Mouse (Mus musculus): ENCODE data around the gene Cntnap5a. TPM values are rescaled to one million over a fixed set of nuclear protein-coding genes. Genes with fewer than 3 reads are reported as not detected.

The Cntnap5a gene
- polyA plus RNA-seq, 1 experiment from 2014 or later, result 0.05 TPM

DNA sequence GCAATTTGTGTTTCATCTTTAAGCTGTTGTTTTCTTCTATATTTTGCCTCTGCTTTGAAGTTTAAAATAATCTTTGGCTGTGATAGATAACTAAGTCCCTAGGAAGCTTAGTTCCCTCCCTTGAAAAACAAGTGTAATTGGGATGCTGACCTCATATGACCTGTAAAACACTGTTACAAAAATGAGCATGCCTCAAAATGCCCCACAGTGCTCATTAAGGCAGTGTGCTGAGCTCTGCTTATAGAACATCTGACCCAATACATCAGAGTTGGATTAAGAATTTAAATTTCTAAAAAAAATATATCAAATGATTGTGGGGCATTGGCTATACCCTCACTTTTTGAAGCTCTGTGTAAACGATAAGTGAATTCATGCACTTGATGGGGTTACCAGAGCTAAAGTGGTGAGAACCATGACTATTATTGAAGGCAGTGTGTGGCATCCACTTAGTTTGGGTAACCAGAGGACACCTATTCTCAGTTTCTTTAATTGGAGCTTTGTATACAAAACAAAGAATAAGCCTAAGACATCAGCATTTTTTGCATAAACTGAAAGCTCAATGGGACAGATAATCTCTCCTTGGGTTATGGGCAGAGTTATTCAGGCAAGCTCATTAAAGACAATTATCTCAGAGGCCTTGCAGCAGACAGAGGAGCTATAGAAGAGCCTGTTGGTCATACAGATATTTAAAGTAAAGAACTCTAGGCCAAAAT is 241.6 kb downstream of the Cntnap5a start:
- Histone ChIP-seq H3K27ac (replicated peaks) (no peak overlapping the region), H3K27me3 (replicated peaks; ENCODE audit: low read depth, poor library complexity, severe bottlenecking) (no peaks in the 10 kb centered on the region), H3K4me3 (no peak overlapping the region), H3K4me1 (0 out of 2 replicates have a peak, but pooled peaks cover 3% of the 10 kb centered on the region), H3K9me3 (no peaks in the 10 kb centered on the region), H3K36me3 (replicated peaks) (no peaks in the 10 kb centered on the region)
- WGBS, result 61% methylated on average over 1 of the region's 1 CpGs
- no peak for DNase-seq (ENCODE audit: low spot score)

DNA sequence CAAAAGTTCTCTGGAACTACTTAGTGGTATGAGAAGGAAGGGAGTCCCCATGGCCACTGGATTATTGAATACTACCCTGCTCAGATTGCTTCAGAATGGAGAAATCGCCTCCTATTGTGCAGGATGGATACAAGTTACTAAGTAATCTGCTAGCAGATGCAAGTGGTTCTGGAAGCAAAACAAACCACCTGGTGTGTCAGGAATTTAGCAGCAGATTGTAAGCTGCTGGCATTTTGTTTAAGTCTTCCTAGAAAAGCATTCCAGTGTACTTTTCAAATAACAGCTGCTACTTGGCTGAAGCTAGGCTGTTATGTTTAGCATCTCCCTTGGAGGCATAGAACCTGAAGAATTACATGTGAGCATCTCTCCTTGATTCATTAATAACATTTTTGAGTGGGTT is 247.5 kb downstream of the Cntnap5a start:
- WGBS, result 20% methylated on average over 1 of the region's 1 CpGs
- Histone ChIP-seq H3K36me3 (replicated peaks) (no peaks in the 10 kb centered on the region), H3K4me1 (no peaks in the 10 kb centered on the region), H3K4me3 (no peak overlapping the region), H3K27me3 (replicated peaks; ENCODE audit: low read depth, poor library complexity, severe bottlenecking) (no peaks in the 10 kb centered on the region), H3K27ac (replicated peaks) (no peak overlapping the region), H3K9me3 (no peaks in the 10 kb centered on the region)
- no peak for DNase-seq (ENCODE audit: low spot score)

DNA sequence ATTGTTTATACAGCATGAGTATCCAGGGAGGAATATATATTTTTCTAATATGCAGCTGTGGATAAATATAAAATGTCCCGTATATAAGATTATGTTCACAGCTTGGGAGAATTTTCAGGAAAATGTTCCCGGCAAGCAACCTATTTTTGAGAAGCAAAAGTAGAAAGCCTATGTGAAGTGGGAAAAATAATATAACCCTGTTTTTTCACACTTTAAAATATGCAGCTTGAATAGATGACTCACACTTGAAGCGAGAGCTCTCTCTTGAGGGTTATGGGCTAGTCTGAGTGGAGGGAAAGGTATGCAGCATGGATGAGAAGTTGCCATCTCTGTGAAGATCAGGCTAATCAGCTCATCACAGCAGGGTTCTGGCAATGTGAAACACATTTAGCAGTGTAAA is 261.3 kb downstream of the Cntnap5a start:
- DNase-seq (ENCODE audit: low spot score), result no peak
- Histone ChIP-seq H3K27ac (replicated peaks) (no peak overlapping the region), H3K36me3 (replicated peaks) (no peaks in the 10 kb centered on the region), H3K4me3 (no peak overlapping the region), H3K9me3 (no peaks in the 10 kb centered on the region), H3K4me1 (no peaks in the 10 kb centered on the region), H3K27me3 (replicated peaks; ENCODE audit: low read depth, poor library complexity, severe bottlenecking) (no peaks in the 10 kb centered on the region)
- WGBS, result 92% methylated on average over 3 of the region's 3 CpGs

DNA sequence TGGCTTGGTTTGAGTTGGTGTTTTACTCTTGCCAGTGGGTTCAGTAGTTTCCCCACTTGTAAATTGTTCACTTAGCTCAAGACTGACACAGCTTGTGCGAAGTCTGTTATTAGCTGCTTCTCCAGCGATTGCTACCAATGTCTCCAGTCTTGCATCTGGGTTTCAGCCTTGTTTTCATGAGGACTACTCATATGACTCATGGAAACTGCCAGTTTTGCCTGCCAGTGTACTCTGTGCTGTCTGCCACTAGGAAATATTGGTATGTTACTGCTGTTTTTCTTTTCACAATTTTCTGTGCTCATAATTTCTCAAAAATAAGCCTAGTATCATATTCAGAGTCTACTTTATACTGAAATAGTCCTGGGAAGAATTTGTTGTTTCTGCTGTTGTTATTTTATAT is 272.0 kb downstream of the Cntnap5a start:
- Histone ChIP-seq H3K4me3 (no peak overlapping the region), H3K27ac (replicated peaks) (no peak overlapping the region), H3K9me3 (no peaks in the 10 kb centered on the region), H3K4me1 (no peaks in the 10 kb centered on the region), H3K27me3 (replicated peaks; ENCODE audit: low read depth, poor library complexity, severe bottlenecking) (no peaks in the 10 kb centered on the region), H3K36me3 (replicated peaks) (no peaks in the 10 kb centered on the region)
- DNase-seq (ENCODE audit: low spot score), result no peak
- 92% methylated on average over 2 of the region's 2 CpGs for WGBS

DNA sequence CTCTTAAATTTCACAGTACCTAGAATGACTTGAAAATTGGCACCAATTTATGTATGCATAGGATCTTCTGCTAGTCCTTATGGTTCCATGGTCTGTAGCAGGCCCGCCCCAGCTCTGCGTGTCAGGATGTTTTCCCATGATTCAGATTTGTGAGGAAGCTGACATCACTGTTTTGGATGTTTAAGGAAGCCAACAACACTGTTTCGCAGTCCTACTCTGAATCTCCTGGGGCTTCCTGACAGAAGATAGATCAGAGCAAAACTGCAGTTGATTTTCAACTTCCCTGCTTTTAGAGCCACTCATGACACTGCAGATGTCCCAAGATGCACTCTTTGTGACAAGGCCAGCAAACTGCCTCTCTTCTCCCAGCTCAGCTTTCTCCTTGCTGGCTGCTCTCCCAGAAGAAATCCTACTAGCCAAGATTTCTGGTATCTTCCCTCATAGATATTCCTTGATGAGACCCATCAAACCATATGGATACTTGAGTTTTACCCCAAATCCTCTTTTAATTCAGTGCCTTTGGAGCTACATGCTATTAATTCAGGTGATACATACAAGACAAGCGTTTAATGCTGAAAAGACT is 280.5 kb downstream of the Cntnap5a start:
- no peaks in the 10 kb centered on the region for H3K36me3 ChIP-seq (replicated peaks)
- H3K27ac ChIP-seq (replicated peaks), result no peak overlapping the region
- no peaks in the 10 kb centered on the region for H3K9me3 ChIP-seq
- H3K4me1 ChIP-seq, result no peaks in the 10 kb centered on the region
- no peak for DNase-seq (ENCODE audit: low spot score)
- no peaks in the 10 kb centered on the region for H3K27me3 ChIP-seq (replicated peaks; ENCODE audit: low read depth, poor library complexity, severe bottlenecking)
- H3K4me3 ChIP-seq, result no peak overlapping the region
- WGBS, result 84% methylated on average over 4 of the region's 4 CpGs

DNA sequence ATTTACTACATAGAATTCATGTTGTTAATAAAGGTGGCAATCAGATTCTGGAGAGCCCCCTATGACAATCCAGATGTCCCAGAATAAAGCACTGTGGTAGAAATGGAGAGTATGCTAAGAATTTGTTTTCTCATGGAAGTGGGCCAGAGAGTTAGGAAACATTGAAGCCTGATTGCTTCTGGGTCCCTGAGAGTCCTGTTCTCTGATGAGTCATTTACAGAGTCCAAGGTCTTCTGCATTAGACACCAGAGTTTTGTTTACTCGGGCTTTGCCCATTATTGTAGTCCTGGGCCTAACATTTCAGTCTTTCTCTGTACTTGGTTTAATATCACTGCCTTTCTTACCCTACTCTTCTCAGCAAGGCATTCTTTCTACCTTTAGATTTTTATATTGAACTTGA is 305.6 kb downstream of the Cntnap5a start:
- Histone ChIP-seq H3K9me3 (no peaks in the 10 kb centered on the region), H3K4me3 (no peak overlapping the region), H3K27ac (replicated peaks) (no peak overlapping the region), H3K27me3 (replicated peaks; ENCODE audit: low read depth, poor library complexity, severe bottlenecking) (no peaks in the 10 kb centered on the region), H3K36me3 (replicated peaks) (no peaks in the 10 kb centered on the region), H3K4me1 (no peaks in the 10 kb centered on the region)
- 88% methylated on average over 1 of the region's 1 CpGs for WGBS
- no peak for DNase-seq (ENCODE audit: low spot score)

DNA sequence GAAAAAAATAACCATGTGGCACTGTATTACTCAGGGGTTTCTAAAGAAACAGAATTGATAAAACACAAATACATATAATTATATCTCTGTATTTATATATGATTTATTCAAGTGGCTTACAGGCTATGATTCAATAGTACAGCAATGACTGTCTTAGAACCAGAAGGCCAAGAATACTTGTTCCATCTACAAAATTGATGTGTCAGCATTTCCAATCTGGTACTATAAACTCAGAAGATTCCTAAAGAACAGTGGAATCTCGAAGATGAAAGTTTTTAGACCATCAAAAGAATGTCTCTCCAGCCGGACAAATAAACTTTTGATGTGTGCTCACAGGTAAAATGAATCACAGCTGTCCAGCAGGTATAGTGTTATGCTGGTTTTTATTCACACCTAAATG is 331.2 kb downstream of the Cntnap5a start:
- 84% methylated on average over 2 of the region's 2 CpGs for WGBS
- Histone ChIP-seq H3K4me1 (no peaks in the 10 kb centered on the region), H3K27me3 (replicated peaks; ENCODE audit: low read depth, poor library complexity, severe bottlenecking) (no peaks in the 10 kb centered on the region), H3K27ac (replicated peaks) (no peak overlapping the region), H3K36me3 (replicated peaks) (no peaks in the 10 kb centered on the region), H3K9me3 (no peaks in the 10 kb centered on the region), H3K4me3 (no peak overlapping the region)
- DNase-seq (ENCODE audit: low spot score), result no peak

DNA sequence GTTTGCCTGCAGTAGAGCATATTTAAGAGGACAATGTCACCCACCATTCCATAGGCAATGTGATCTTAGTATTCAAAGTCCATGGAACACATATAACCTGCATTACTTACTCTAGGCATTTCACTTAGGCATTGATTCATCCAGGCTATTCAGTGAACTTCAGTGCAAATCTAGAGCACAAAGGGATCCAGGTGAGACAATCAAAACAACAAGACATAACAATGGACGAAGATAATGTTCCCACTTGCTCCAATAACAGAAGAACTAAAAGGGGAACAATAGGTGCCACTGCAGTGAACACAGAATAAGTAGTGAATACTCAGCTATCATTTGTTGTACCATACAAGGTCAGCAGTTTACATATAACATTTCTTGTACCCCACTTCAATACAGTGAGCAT is 345.1 kb downstream of the Cntnap5a start:
- Histone ChIP-seq H3K9me3 (no peaks in the 10 kb centered on the region), H3K36me3 (replicated peaks) (no peaks in the 10 kb centered on the region), H3K4me3 (no peak overlapping the region), H3K27me3 (replicated peaks; ENCODE audit: low read depth, poor library complexity, severe bottlenecking) (no peaks in the 10 kb centered on the region), H3K4me1 (no peaks in the 10 kb centered on the region), H3K27ac (replicated peaks) (no peak overlapping the region)
- no peak for DNase-seq (ENCODE audit: low spot score)
- 78% methylated on average over 1 of the region's 1 CpGs for WGBS

DNA sequence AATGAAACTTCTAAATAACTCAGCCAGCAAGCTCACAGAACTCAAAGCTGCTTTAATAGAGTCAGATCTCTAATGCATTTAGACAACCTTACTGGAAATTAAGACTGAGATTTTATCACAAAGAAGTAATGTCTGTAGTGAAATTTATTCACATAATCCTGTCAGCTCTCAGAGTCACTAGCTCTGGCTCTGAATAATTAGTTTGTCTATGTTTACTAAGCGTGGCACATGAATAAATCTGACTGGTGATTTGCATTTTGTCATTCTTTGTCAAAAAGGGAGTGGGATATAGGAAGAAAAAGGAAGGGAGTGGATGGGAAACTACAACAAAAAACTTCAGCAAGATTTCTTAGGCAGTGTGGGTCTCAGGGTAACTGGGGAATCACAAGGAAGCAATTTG is 351.3 kb downstream of the Cntnap5a start:
- no peaks in the 10 kb centered on the region for H3K9me3 ChIP-seq
- no peaks in the 10 kb centered on the region for H3K4me1 ChIP-seq
- no peak overlapping the region for H3K27ac ChIP-seq (replicated peaks)
- H3K36me3 ChIP-seq (replicated peaks), result no peaks in the 10 kb centered on the region
- WGBS, result 64% methylated on average over 1 of the region's 1 CpGs
- H3K4me3 ChIP-seq, result no peak overlapping the region
- DNase-seq (ENCODE audit: low spot score), result no peak
- no peaks in the 10 kb centered on the region for H3K27me3 ChIP-seq (replicated peaks; ENCODE audit: low read depth, poor library complexity, severe bottlenecking)

DNA sequence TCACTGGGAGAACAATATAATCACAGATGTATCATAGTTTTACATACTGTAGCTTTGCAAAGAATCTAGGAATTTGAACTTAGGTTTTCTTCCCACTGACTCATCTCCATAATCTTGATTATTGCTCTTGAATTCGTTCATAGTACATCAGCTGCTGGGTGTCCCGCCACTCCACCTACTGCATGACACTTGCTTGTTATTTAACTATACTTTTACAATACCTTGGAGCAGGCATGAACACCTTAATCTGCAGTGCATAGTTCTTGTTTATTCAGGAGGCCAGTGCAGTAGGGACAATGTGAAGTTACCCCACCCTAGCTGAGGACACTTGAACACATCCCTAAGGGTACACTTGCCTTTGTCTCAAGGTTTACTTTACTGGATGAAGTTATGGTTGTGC is 352.3 kb downstream of the Cntnap5a start:
- WGBS, result 85% methylated on average over 2 of the region's 2 CpGs
- Histone ChIP-seq H3K4me1 (no peaks in the 10 kb centered on the region), H3K4me3 (no peak overlapping the region), H3K9me3 (no peaks in the 10 kb centered on the region), H3K36me3 (replicated peaks) (no peaks in the 10 kb centered on the region), H3K27ac (replicated peaks) (no peak overlapping the region), H3K27me3 (replicated peaks; ENCODE audit: low read depth, poor library complexity, severe bottlenecking) (no peaks in the 10 kb centered on the region)
- DNase-seq (ENCODE audit: low spot score), result no peak

DNA sequence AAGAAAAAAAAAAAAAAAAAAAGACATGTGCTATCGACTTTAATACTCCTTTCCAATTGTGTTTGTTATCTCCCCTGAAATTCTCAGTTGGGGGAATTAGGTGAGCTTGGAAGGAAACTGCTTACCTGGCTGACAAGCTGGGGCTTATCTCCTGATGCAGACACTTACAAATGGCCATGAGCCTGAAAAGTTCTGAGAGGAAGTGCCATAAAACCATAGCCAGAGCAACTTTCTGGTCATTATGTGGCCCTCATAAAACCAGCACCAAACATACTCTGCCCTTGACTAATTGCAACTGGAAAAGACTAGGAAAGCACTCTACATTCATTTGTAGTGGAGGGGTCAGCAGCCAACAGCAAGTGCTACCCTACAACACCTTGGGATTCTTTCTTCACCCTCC is 359.5 kb downstream of the Cntnap5a start:
- 63% methylated on average over 1 of the region's 1 CpGs for WGBS
- H3K9me3 ChIP-seq, result no peaks in the 10 kb centered on the region
- no peak overlapping the region for H3K27ac ChIP-seq (replicated peaks)
- no peaks in the 10 kb centered on the region for H3K27me3 ChIP-seq (replicated peaks; ENCODE audit: low read depth, poor library complexity, severe bottlenecking)
- no peak for DNase-seq (ENCODE audit: low spot score)
- no peak overlapping the region for H3K4me3 ChIP-seq
- H3K36me3 ChIP-seq (replicated peaks), result no peaks in the 10 kb centered on the region
- no peaks in the 10 kb centered on the region for H3K4me1 ChIP-seq

DNA sequence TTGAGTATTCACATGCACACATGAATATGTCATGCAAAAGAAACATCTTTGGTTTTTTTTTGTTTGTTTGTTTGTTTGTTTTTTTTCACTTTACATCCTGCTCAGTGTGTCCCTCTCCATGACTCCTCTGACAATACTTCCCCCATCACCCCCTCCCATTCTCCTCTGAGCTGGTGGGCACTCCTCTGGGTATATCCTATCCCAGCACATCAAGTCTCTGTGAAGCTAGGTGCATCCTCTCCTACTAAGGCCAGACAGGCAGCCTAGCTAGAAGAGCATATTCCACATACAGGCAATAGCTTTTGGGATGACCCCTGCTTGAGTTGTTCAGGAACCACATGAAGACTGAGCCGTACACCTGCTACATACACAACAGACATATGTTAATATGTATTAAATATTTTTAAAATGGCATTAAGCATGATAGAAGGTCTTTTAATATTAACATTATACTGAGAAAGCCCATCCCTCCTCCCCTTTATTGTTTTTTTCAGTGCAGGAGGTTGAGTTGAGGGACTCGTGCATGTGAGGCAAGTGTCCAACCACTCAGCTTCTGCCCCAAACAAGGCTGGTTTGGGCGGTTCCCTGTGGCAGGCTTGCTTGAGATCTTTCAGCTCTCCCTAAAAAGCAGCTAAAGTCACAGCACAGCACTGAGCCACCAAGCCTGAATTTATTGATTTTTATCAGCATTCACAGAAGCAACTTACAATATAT is 422.6 kb downstream of the Cntnap5a start:
- H3K36me3 ChIP-seq (replicated peaks), result no peaks in the 10 kb centered on the region
- H3K4me3 ChIP-seq, result no peak overlapping the region
- no peaks in the 10 kb centered on the region for H3K9me3 ChIP-seq
- WGBS, result 79% methylated on average over 3 of the region's 3 CpGs
- H3K27me3 ChIP-seq (replicated peaks; ENCODE audit: low read depth, poor library complexity, severe bottlenecking), result no peaks in the 10 kb centered on the region
- H3K27ac ChIP-seq (replicated peaks), result no peak overlapping the region
- DNase-seq (ENCODE audit: low spot score), result no peak
- no peaks in the 10 kb centered on the region for H3K4me1 ChIP-seq

DNA sequence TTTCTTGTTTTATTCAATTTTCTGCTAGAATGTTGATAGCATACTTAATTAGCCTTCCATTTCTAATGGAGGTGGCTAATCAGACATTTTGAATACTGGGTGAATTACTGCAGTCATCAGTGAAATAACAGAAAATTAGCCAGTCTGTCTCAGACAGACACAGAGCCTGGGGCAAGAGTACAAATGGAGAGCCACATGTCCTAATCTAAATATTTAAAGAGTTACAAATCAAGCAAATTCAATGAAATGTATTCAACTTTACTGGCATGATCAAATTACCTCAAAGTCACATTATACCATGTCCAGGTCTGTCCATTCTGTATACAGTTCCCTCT is 423.1 kb downstream of the Cntnap5a start:
- Histone ChIP-seq H3K4me3 (no peak overlapping the region), H3K4me1 (no peaks in the 10 kb centered on the region), H3K27me3 (replicated peaks; ENCODE audit: low read depth, poor library complexity, severe bottlenecking) (no peaks in the 10 kb centered on the region), H3K9me3 (no peaks in the 10 kb centered on the region), H3K27ac (replicated peaks) (no peak overlapping the region), H3K36me3 (replicated peaks) (no peaks in the 10 kb centered on the region)
- no peak for DNase-seq (ENCODE audit: low spot score)
